Mouse (Mus musculus) E14TG2a.4 (cell line): ENCODE data around the gene Mab21l3.

Experiments used
- CTCF ChIP-seq: conservative IDR thresholded peaks from 2 replicates; pipeline ENCODE4 v1.5.1; 2014; ENCODE audit warnings: low read length
- POU5F1 ChIP-seq: IDR thresholded peaks from 2 replicates; pipeline ENCODE4 v1.6.1; 2014; ENCODE audit warnings: low read length, borderline replicate concordance

DNA sequence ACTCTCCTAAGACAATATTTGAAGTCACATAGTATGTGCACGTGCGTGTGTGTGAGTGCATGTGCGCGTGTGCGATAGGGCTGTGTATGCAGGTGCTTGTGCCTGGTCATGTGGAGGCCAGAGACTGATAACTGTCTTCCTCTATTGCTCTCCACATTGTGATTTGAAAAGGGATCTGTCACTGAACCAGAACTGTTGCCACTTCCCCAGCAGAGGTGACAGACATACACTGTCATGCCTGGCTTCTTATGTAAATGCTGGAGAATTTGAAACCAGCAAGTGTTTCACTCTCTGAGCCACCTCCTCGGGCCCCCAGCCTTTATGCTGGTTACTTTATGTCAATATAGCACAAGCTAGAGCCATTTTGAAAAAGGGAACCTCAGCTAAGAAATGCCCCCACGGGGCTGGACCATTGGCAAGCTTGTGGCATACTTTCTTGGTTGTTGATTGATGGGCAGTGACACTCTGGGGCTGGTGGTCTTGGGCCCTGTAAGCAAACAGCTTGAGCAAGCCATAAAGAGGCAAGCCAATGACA is 46.7 kb upstream of the Mab21l3 start:
- no peak for TF ChIP-seq POU5F1
- no peak for TF ChIP-seq CTCF
